Mouse (Mus musculus) neural tube, embryonic 13.5 days (tissue): ENCODE data around the gene Tnnt3. TPM values are rescaled to one million over a fixed set of nuclear protein-coding genes. Genes with fewer than 3 reads are reported as not detected.

Experiments used
- ATAC-seq: fragments of 200-750 bp; cut with Nextera tagmentation; 2 replicates; pipeline ENCODE4 v1.8.0; 2017; ENCODE audit warnings: low read depth, mild to moderate bottlenecking, moderate TSS enrichment, moderate library complexity
- H3K27ac ChIP-seq: fragments of 300-500 bp; sonication (generic); replicated peaks from 2 replicates; pipeline ENCODE4 v1.5.1; 2015; ENCODE audit warnings: moderate library complexity, mild to moderate bottlenecking, inconsistent platforms
- H3K27me3 ChIP-seq: fragments of 300-500 bp; sonication (generic); 2 replicates; pipeline ENCODE4 v1.6.1; 2015; ENCODE audit warnings: mild to moderate bottlenecking, inconsistent platforms
- H3K36me3 ChIP-seq: fragments of 300-500 bp; sonication (generic); 2 replicates; pipeline ENCODE4 v1.6.1; 2015; ENCODE audit warnings: mild to moderate bottlenecking, inconsistent platforms
- H3K4me1 ChIP-seq: fragments of 300-500 bp; sonication (generic); replicated peaks from 2 replicates; pipeline ENCODE4 v1.6.1; 2015; ENCODE audit warnings: inconsistent platforms
- H3K4me2 ChIP-seq: fragments of 300-500 bp; sonication (generic); 2 replicates; pipeline ENCODE4 v1.6.1; 2015; ENCODE audit warnings: inconsistent platforms, mild to moderate bottlenecking, moderate library complexity
- H3K4me3 ChIP-seq: fragments of 300-500 bp; sonication (generic); 2 replicates; pipeline ENCODE4 v1.5.1; 2015; ENCODE audit warnings: mild to moderate bottlenecking, inconsistent platforms
- H3K9ac ChIP-seq: fragments of 300-500 bp; sonication (generic); 2 replicates; pipeline ENCODE4 v1.6.1; 2015; ENCODE audit warnings: moderate library complexity, mild to moderate bottlenecking, inconsistent platforms
- H3K9me3 ChIP-seq: fragments of 300-500 bp; sonication (generic); 2 replicates; pipeline ENCODE4 v1.6.1; 2016; ENCODE audit warnings: inconsistent platforms
- WGBS: fragments of 180-500 bp; shearing (Covaris S2); methylation state at CpG from one replicate; pipeline ENCODE4 v1.1.7; 2015; 5-methylcytosine and 5-hydroxymethylcytosine counted together
- polyA plus RNA-seq: library from polyadenylated mRNA; unstranded; fragments of >200 nt; fragmentation: Nextera tagmentation; extraction: Ambion mirVana; gene quantifications from 2 replicates; pipeline ENCODE4 v1.2.1, GENCODE M21; 2015

Tnnt3 gene
- polyA plus RNA-seq, 1 experiment from 2014 or later, result 2.4 TPM

DNA sequence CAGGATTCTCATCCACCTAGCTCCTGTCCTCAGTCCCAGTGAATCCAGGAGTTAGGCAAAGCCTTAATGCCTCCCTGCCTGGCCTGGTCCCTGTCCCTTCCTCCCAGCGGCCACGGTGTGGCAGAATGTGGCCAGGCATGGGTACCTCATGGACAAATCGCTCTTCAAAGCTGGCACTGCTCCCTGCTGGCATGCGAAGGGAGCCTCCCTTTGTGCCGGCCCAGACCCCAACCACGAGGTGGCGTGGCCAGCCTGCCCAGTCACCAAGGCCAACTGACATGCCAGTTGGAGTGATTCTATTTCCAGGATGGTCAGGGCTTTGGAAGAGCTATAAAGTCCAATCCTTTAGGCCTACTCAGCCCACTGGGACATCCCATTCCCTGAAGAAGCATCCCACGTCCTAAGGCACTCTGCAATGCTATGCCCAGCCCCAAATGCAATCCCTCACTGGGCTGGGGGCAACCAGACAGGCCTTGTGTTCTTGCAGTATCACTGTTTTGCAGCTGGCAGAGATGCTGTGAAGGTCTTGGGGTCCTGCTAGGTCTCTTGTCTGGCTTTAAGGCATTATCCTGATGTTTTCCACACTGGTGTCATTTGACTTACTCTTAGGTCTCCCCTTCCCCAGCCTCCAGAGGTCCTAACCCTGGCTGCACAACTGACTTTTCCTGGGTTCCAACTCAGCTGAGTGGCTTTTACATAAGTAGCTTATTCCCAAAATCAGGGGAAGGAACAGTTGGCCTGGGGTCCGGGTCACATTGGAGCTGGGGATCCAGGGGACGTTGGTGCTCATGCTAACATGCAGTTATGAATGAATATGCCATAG is 51.5 kb downstream of the Tnnt3 start:
- no peak for ATAC-seq
- Histone ChIP-seq H3K9ac (no peak overlapping the region), H3K36me3 (no peaks in the 10 kb centered on the region), H3K27me3 (no peaks in the 10 kb centered on the region), H3K4me1 (peaks cover 33% of the 10 kb centered on the region), H3K9me3 (no peaks in the 10 kb centered on the region), H3K4me2 (no peak overlapping the region), H3K27ac (no peak overlapping the region), H3K4me3 (no peak overlapping the region)
- 88% methylated on average over 10 of the region's 10 CpGs for WGBS

- no peak for ATAC-seq
- Histone ChIP-seq H3K4me1 (peaks cover 33% of the 10 kb centered on the region), H3K9ac (no peak overlapping the region), H3K27me3 (no peaks in the 10 kb centered on the region), H3K4me2 (no peak overlapping the region), H3K36me3 (no peaks in the 10 kb centered on the region), H3K27ac (no peak overlapping the region), H3K4me3 (no peak overlapping the region), H3K9me3 (no peaks in the 10 kb centered on the region)
- WGBS, result 82% methylated on average over 14 of the region's 14 CpGs
Measured at GRCm38 (mm10) chr7:142550935-142551373, 52.3 kb downstream of the Tnnt3 start.

- 96% methylated on average over 5 of the region's 5 CpGs for WGBS
- Histone ChIP-seq H3K4me1 (peaks cover 33% of the 10 kb centered on the region), H3K4me3 (no peak overlapping the region), H3K9ac (no peak overlapping the region), H3K36me3 (no peaks in the 10 kb centered on the region), H3K4me2 (no peak overlapping the region), H3K27me3 (no peaks in the 10 kb centered on the region), H3K9me3 (no peaks in the 10 kb centered on the region), H3K27ac (no peak overlapping the region)
- ATAC-seq, result no peak
Measured at GRCm38 (mm10) chr7:142551691-142552090, 53.1 kb downstream of the Tnnt3 start.

- H3K4me3 ChIP-seq, result no peak overlapping the region
- no peak overlapping the region for H3K9ac ChIP-seq
- ATAC-seq, result no peak; the same call in 1 of the 2 replicates
- 57% methylated on average over 13 of the region's 13 CpGs for WGBS
- peaks cover 31% of the 10 kb centered on the region for H3K4me1 ChIP-seq
- H3K27ac ChIP-seq, result 0 out of 2 replicates have a peak overlapping the region, but pooled peaks have one; percentile 38
- no peaks in the 10 kb centered on the region for H3K36me3 ChIP-seq
- H3K4me2 ChIP-seq, result no peak overlapping the region
- H3K9me3 ChIP-seq, result no peaks in the 10 kb centered on the region
- H3K27me3 ChIP-seq, result no peaks in the 10 kb centered on the region
Measured at GRCm38 (mm10) chr7:142552591-142553416, 54.2 kb downstream of the Tnnt3 start.

GRCm38 (mm10) chr7:142553417-142554335 is 55.0 kb downstream of the Tnnt3 start:
- H3K27ac ChIP-seq, result no peak overlapping the region
- no peaks in the 10 kb centered on the region for H3K27me3 ChIP-seq
- no peaks in the 10 kb centered on the region for H3K36me3 ChIP-seq
- no peak overlapping the region for H3K4me3 ChIP-seq
- 36% methylated on average over 11 of the region's 11 CpGs for WGBS
- peaks cover 23% of the 10 kb centered on the region for H3K4me1 ChIP-seq
- no peaks in the 10 kb centered on the region for H3K9me3 ChIP-seq
- no peak overlapping the region for H3K9ac ChIP-seq
- no peak overlapping the region for H3K4me2 ChIP-seq
- ATAC-seq, result no peak

- H3K9ac ChIP-seq, result no peak overlapping the region
- no peak overlapping the region for H3K4me3 ChIP-seq
- ATAC-seq, result no peak
- H3K9me3 ChIP-seq, result no peaks in the 10 kb centered on the region
- no peak overlapping the region for H3K4me2 ChIP-seq
- H3K27ac ChIP-seq, result peak overlapping the region; percentile 29; the same call in 1 of the 2 replicates
- whole genome bisulfite sequencing, result 41% methylated on average over 1 of the region's 1 CpGs
- no peaks in the 10 kb centered on the region for H3K27me3 ChIP-seq
- peaks cover 21% of the 10 kb centered on the region for H3K4me1 ChIP-seq
- H3K36me3 ChIP-seq, result no peaks in the 10 kb centered on the region
Measured at GRCm38 (mm10) chr7:142554625-142555024, 56.0 kb downstream of the Tnnt3 start.

DNA sequence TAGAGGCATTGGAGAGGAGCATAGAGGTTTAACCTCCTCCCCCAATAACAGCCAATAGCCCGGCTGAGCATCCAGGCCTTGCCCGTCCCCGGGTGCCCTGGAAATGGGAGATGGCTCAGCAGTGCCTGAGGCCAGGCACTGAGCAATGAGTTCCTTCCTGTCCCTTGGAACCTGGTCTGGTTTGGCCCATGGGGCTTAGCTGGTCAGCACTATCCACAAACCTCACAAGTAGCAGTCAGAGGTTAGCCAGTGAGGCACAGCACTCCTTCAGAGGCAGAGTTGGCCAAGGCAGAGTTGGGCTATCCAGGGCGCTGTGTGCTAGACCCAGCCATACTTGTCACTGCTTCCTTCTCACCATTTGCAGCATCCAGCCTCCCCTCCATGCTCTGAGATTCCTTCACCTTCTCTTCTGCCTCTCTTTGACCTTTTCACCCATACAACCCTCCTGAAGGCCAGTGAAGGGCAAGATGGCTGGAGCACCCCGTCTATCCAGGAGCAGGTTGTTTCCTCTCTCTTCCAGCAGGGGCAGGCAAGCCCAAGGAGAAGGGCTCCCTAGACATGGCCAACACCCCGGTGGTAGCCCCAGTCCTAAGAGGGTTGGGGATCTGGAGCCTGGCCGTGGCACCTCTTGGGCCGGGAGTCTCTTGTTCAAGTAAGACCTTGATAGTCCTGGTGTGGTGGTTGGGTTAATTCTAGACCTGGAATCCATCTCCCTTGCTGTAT is 56.9 kb downstream of the Tnnt3 start:
- Histone ChIP-seq H3K9ac (no peak overlapping the region), H3K27ac (no peak overlapping the region), H3K4me3 (no peak overlapping the region), H3K36me3 (no peaks in the 10 kb centered on the region), H3K27me3 (no peaks in the 10 kb centered on the region), H3K4me1 (peaks cover 21% of the 10 kb centered on the region), H3K9me3 (no peaks in the 10 kb centered on the region), H3K4me2 (no peak overlapping the region)
- 87% methylated on average over 8 of the region's 8 CpGs for WGBS
- no peak for ATAC-seq

DNA sequence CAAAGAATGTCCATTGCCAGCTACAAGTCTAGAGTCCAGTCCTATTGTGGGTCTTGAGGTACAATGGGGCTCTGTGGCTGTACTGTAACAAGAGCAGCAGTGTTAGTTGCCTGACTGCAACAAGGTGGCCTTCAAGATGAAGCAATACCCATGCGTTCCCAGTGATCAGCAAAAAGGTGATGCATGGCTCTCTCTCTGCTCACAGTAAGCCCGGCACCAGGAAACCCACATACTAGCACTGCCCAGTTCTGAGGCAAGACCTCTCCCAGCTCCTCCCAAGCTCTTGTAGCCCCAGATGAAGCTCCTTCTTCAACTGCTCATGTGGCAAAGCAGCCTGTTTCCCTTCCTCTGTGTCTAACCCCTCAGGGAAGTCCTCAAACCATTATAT is 57.4 kb downstream of the Tnnt3 start:
- Histone ChIP-seq H3K27ac (no peak overlapping the region), H3K9ac (no peak overlapping the region), H3K36me3 (no peaks in the 10 kb centered on the region), H3K4me3 (no peak overlapping the region), H3K9me3 (no peaks in the 10 kb centered on the region), H3K27me3 (no peaks in the 10 kb centered on the region), H3K4me1 (peaks cover 22% of the 10 kb centered on the region), H3K4me2 (no peak overlapping the region)
- no peak for ATAC-seq
- 90% methylated on average over 2 of the region's 2 CpGs for WGBS

DNA sequence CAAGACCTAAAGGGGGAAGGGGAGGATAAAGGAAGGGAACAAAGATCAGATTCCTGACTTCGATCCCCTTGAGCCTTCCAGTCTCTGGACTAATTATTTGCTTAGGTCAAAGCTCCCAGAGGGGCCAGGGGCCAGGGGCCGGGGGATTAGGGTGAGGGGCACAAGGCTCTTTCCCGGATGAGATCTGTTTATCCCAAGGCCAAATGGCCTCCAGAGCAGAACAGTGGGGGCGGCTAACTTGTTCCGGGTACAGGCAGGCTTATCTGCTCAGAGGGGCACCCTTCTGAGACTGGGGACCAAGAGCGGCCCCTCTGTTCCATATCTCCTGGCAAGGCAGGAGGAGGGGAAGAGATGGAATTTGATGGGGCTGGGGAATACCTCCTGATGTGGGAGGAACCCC is 59.1 kb downstream of the Tnnt3 start:
- Histone ChIP-seq H3K4me2 (no peak overlapping the region), H3K27ac (no peak overlapping the region), H3K36me3 (no peaks in the 10 kb centered on the region), H3K4me1 (peaks cover 38% of the 10 kb centered on the region), H3K4me3 (no peak overlapping the region), H3K9me3 (no peaks in the 10 kb centered on the region), H3K9ac (no peak overlapping the region), H3K27me3 (no peaks in the 10 kb centered on the region)
- ATAC-seq, result no peak
- WGBS, result 78% methylated on average over 6 of the region's 6 CpGs

GRCm38 (mm10) chr7:142558511-142559146 is 60.0 kb downstream of the Tnnt3 start:
- H3K4me3 ChIP-seq, result no peak overlapping the region
- no peaks in the 10 kb centered on the region for H3K27me3 ChIP-seq
- 96% methylated on average over 9 of the region's 9 CpGs for WGBS
- H3K4me2 ChIP-seq, result no peak overlapping the region
- no peak overlapping the region for H3K9ac ChIP-seq
- H3K36me3 ChIP-seq, result no peaks in the 10 kb centered on the region
- H3K9me3 ChIP-seq, result no peaks in the 10 kb centered on the region
- no peak overlapping the region for H3K27ac ChIP-seq
- ATAC-seq, result no peak
- H3K4me1 ChIP-seq, result peaks cover 41% of the 10 kb centered on the region

- 70% methylated on average over 5 of the region's 5 CpGs for WGBS
- no peak for ATAC-seq
- H3K27me3 ChIP-seq, result no peaks in the 10 kb centered on the region
Measured at GRCm38 (mm10) chr7:142559651-142560175, 61.1 kb downstream of the Tnnt3 start.

More at GRCm38 (mm10) chr7:142559651-142560175, 61.1 kb downstream of the Tnnt3 start:
- Histone ChIP-seq H3K4me3 (no peak overlapping the region), H3K36me3 (no peaks in the 10 kb centered on the region), H3K27ac (no peak overlapping the region), H3K9me3 (no peaks in the 10 kb centered on the region), H3K4me1 (peaks cover 35% of the 10 kb centered on the region), H3K9ac (no peak overlapping the region), H3K4me2 (no peak overlapping the region)
